Mouse (Mus musculus) MEL-GATA-1-ER (cell line): ENCODE measurements around the gene Baz1a.
A peak's percentile ranks its signal among the peaks of the same experiment; 100 is the strongest.

Source experiments
- DNase-seq: peaks from one replicate; pipeline ENCODE4 v3.0.0-alpha.2; 2012; ENCODE audit warnings: low read depth; ENCODE audit errors: extremely low read depth

Baz1a gene

GRCm38 (mm10) chr12:54861991-54862605 lies 152.1 kb downstream of the Baz1a start:
- peak; percentile 60 for DNase-seq

GRCm38 (mm10) chr12:54859531-54859930 lies 154.6 kb downstream of the Baz1a start:
- DNase-seq: no peak

GRCm38 (mm10) chr12:54850551-54850950 lies 163.6 kb downstream of the Baz1a start:
- no peak for DNase-seq

- DNase-seq: peak; percentile 70
Measured at GRCm38 (mm10) chr12:54844415-54844814, 169.7 kb downstream of the Baz1a start.
